Mouse (Mus musculus) kidney, embryonic 14.5 days (tissue): ENCODE data around the gene Ncapg2. TPM values are rescaled to one million over a fixed set of nuclear protein-coding genes. Genes with fewer than 3 reads are reported as not detected.
A peak's percentile ranks its signal among the peaks of the same experiment; 100 is the strongest.

Experiments
- ATAC-seq: fragments of 200-750 bp; cut with Nextera tagmentation; 2 replicates; pipeline ENCODE4 v1.8.0; 2017; ENCODE audit warnings: moderate number of reproducible peaks, mild to moderate bottlenecking, moderate TSS enrichment, moderate library complexity; ENCODE audit not compliant: low FRiP score, low TSS enrichment
- H3K27ac ChIP-seq: fragments of 300-500 bp; sonication (generic); 2 replicates; pipeline ENCODE4 v1.5.1; 2014; ENCODE audit warnings: low read depth, mild to moderate bottlenecking, low read length, moderate library complexity, mixed read lengths
- H3K27me3 ChIP-seq: fragments of 300-500 bp; sonication (generic); 2 replicates; pipeline ENCODE4 v1.6.1; 2014; ENCODE audit warnings: mild to moderate bottlenecking, low read length; ENCODE audit not compliant: control insufficient read depth, insufficient read depth
- H3K36me3 ChIP-seq: fragments of 300-500 bp; sonication (generic); 2 replicates; pipeline ENCODE4 v1.6.1; 2014; ENCODE audit warnings: low read length, mixed read lengths; ENCODE audit not compliant: control insufficient read depth, insufficient read depth
- H3K4me1 ChIP-seq: fragments of 300-500 bp; sonication (generic); 2 replicates; pipeline ENCODE4 v1.6.1; 2014; ENCODE audit warnings: low read length, mixed read lengths; ENCODE audit not compliant: control insufficient read depth, insufficient read depth
- H3K4me2 ChIP-seq: fragments of 300-500 bp; sonication (generic); replicated peaks from 2 replicates; pipeline ENCODE4 v1.6.1; 2014; ENCODE audit warnings: low read depth, mild to moderate bottlenecking, low read length
- H3K4me3 ChIP-seq: fragments of 300-500 bp; sonication (generic); 2 replicates; pipeline ENCODE4 v1.5.1; 2014; ENCODE audit warnings: mild to moderate bottlenecking, low read length
- H3K9ac ChIP-seq: fragments of 300-500 bp; sonication (generic); 2 replicates; pipeline ENCODE4 v1.6.1; 2014; ENCODE audit warnings: low read depth, mild to moderate bottlenecking, low read length, moderate library complexity
- H3K9me3 ChIP-seq: fragments of 300-500 bp; sonication (generic); 2 replicates; pipeline ENCODE4 v1.6.1; 2016; ENCODE audit warnings: low read length; ENCODE audit not compliant: control insufficient read depth
- WGBS: fragments of 180-500 bp; shearing (Covaris S2); extraction: QIAGEN DNeasy Blood & Tissue Kit; methylation state at CpG from one replicate; pipeline ENCODE4 v1.1.7; 2014; 5-methylcytosine and 5-hydroxymethylcytosine counted together
- polyA plus RNA-seq: library from polyadenylated mRNA; unstranded; fragments of >200 nt; fragmentation: Nextera tagmentation; extraction: Ambion mirVana; gene quantifications from 2 replicates; pipeline ENCODE4 v1.2.1, GENCODE M21; 2014

Gene Ncapg2
- polyA plus RNA-seq: 31.8 and 49.5 TPM in 2 replicates

DNA sequence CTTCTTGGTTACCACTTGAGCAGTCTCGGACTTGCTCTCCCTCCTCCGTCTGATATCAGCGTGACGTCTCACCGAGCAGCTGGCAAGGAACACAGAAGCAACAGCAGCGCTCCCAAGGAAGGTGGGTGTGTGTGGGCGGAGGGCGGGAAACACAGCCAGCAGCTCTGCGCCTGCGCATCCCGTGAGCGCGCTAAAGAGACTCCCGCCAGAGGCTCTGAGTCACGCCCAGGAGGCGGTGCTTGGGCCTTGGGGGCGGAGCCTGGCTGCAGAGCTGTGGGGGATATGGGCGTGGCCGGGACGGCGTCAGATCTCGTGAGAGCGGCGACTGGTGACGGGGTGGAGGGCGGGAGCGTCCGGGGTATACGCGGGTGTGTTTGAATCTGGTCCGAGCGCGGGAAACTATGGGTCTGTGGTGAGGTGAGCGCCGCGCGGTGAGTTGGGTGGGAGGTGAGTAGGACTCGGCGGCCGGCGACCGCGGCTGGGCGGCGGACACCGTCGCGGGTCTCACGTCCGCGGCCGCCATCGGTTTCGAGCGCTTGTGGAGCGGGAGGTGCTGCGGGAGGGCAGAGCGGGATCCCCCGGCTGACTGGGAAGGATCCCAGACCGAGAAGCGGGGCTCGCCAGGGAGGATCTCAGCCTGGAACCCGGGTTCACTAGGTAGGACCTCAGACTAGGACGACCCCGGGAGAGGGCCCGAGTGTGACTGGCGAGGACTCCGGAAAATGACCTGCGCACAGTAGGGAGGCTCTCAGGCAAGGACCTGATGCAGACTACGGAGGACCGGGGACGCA is at the start of gene Ncapg2:
Gene Ncapg2, plus strand, starts transcription at position 358 of the 791 bp plus-strand sequence.
- Histone ChIP-seq H3K9ac (peak within 1 kb of the TSS; percentile 86), H3K4me1 (0 out of 2 replicates have a peak, but pooled peaks cover 4% of the 10 kb centered on the region), H3K36me3 (peaks cover 18% of the 10 kb centered on the region; the same call in 1 of the 2 replicates), H3K4me2 (peak within 1 kb of the TSS; percentile 78), H3K27ac (peak within 1 kb of the TSS; percentile 51; the same call in 1 of the 2 replicates), H3K4me3 (peak within 1 kb of the TSS; percentile 84), H3K27me3 (no peaks in the 10 kb centered on the region), H3K9me3 (peaks cover 29% of the 10 kb centered on the region)
- peak; percentile 99 for ATAC-seq
- under 1% methylated on average over 72 of the region's 72 CpGs for WGBS

DNA sequence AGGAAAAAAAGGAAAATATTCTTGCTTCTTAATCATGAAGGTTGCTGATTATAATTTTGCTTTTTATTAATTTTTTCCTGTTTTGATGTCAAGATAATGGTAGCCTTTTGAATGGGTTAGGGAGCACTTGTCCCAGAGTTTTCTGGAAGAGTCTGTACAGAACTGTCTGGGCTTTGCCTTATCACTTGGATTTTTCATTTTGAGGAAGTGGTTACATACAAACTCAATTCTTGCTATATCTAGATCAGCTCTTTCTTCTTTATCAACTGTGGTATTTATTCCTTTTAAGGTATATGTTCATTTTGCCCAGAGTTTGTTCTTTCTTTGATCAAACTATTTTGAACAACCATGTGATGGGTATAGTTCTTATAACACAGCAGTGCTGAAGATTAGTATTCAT is 43.1 kb upstream of the Ncapg2 start:
- Histone ChIP-seq H3K27me3 (no peaks in the 10 kb centered on the region), H3K9me3 (no peaks in the 10 kb centered on the region), H3K9ac (no peak overlapping the region), H3K27ac (no peak overlapping the region), H3K4me1 (no peaks in the 10 kb centered on the region), H3K36me3 (peaks cover 13% of the 10 kb centered on the region), H3K4me2 (no peak overlapping the region), H3K4me3 (no peak overlapping the region)
- ATAC-seq: no peak

DNA sequence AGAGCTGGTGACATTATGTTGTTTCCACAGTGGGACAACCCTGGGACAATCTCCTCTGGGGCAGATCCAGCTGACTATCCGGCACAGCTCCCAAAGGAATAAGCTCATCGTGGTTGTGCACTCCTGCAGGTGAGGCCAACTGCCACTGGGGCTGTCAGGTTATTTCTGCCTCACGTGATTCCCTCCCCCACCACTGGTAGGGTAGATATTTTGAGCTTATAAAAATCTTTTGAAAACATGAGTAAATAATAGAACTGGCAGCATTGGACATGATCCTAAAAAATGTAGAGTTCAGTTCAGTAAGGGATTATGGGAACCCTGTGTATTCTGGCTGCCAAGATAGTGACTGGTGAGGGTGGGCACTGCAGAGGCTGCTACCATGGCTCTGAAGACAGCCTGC is 38.3 kb upstream of the Ncapg2 start:
- no peak overlapping the region for H3K4me2 ChIP-seq
- peaks cover 29% of the 10 kb centered on the region for H3K36me3 ChIP-seq
- no peak overlapping the region for H3K4me3 ChIP-seq
- no peak for ATAC-seq
- 85% methylated on average over 3 of the region's 3 CpGs for WGBS
- H3K4me1 ChIP-seq: no peaks in the 10 kb centered on the region
- H3K9ac ChIP-seq: no peak overlapping the region
- no peaks in the 10 kb centered on the region for H3K27me3 ChIP-seq
- no peak overlapping the region for H3K27ac ChIP-seq
- no peaks in the 10 kb centered on the region for H3K9me3 ChIP-seq

DNA sequence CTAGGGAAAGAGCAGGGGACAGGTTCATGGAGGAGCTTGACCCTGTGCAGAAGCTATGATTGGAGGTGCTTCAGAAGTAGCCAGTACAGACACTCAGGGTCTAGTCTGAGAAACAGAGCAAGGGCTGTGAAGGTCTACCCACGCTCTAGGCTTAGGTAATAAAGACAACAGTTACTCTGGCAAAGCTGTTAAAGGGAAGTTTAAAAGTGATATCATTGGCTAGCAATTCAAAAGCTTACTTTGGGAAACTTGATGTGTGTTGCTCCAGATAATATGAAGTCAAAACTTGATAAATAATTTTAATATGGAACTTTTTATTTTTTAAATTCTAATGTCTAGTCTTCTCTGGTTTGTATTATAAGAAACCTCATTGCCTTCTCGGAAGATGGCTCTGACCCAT is 37.9 kb upstream of the Ncapg2 start:
- H3K4me3 ChIP-seq: no peak overlapping the region
- no peaks in the 10 kb centered on the region for H3K4me1 ChIP-seq
- no peak overlapping the region for H3K27ac ChIP-seq
- no peaks in the 10 kb centered on the region for H3K27me3 ChIP-seq
- no peak for ATAC-seq
- WGBS: 93% methylated on average over 2 of the region's 2 CpGs
- no peaks in the 10 kb centered on the region for H3K9me3 ChIP-seq
- H3K9ac ChIP-seq: no peak overlapping the region
- H3K4me2 ChIP-seq: no peak overlapping the region
- peaks cover 29% of the 10 kb centered on the region for H3K36me3 ChIP-seq

DNA sequence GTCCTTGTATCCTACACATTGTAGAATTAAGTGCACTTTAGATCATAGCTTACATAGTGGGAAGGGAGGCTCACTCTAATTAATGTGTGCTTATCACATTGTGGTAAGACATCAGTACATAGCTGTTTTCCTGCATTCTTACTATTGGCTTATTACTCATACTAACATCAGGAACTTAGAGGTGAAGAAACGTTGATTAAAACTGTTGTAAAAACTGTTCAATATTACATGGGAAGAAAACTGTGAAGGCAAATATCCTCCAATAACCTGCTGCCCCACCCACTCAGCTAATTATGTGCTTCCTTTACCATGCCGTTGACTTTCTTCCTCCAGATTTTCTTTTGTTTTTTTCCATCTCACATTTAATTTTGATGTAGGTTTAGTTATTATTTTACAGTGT is 36.3 kb upstream of the Ncapg2 start:
- 89% methylated on average over 2 of the region's 2 CpGs for WGBS
- no peak for ATAC-seq
- H3K27ac ChIP-seq: no peak overlapping the region
- no peak overlapping the region for H3K4me2 ChIP-seq
- no peaks in the 10 kb centered on the region for H3K27me3 ChIP-seq
- no peaks in the 10 kb centered on the region for H3K9me3 ChIP-seq
- no peak overlapping the region for H3K9ac ChIP-seq
- H3K4me1 ChIP-seq: no peaks in the 10 kb centered on the region
- no peak overlapping the region for H3K4me3 ChIP-seq
- H3K36me3 ChIP-seq: peaks cover 26% of the 10 kb centered on the region

DNA sequence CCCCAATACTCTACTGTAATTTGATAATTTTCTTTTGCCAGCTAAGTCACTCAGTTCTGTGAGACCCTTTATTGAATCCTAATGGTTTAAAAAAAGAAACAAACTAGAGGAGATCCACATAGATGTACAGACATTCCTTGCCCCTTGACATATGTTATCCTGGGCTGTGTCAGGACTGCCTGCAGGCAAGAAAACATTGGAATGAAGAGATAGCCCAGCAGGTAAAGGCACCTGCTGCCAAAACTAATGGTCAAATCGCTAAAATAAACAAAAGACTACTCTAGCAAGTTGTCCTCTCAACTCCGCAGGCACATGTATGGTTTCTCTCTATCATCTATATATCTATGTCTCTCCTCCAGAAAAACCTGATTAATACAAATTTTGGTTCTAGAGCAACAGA is 22.1 kb upstream of the Ncapg2 start:
- H3K27me3 ChIP-seq: no peaks in the 10 kb centered on the region
- no peaks in the 10 kb centered on the region for H3K36me3 ChIP-seq
- H3K4me1 ChIP-seq: no peaks in the 10 kb centered on the region
- no peak for ATAC-seq
- 81% methylated on average over 2 of the region's 2 CpGs for WGBS
- no peak overlapping the region for H3K4me2 ChIP-seq
- H3K27ac ChIP-seq: no peak overlapping the region
- H3K9me3 ChIP-seq: no peaks in the 10 kb centered on the region
- H3K4me3 ChIP-seq: no peak overlapping the region
- H3K9ac ChIP-seq: no peak overlapping the region

DNA sequence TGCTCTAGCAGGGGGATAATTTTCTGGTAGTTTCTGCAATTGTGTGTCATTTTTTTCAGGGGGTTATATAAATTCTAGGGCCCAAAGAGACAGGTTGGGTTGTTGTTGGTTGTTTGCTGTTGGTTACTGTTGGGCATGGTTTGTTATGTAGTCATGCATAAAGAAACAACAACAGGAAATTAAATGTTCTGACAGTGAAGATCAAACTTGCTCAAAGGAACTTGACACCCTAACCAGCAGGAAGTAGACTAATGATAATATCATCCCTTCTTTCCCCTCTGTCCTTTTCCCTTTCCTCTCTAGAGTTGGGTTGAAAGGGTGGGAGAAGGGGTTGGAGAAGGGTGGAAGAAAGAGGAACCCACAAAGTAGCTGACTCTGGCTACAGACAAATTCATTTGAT is 21.2 kb upstream of the Ncapg2 start:
- Histone ChIP-seq H3K9me3 (no peaks in the 10 kb centered on the region), H3K9ac (no peak overlapping the region), H3K27ac (no peak overlapping the region), H3K4me2 (no peak overlapping the region), H3K36me3 (no peaks in the 10 kb centered on the region), H3K4me3 (no peak overlapping the region), H3K4me1 (no peaks in the 10 kb centered on the region), H3K27me3 (no peaks in the 10 kb centered on the region)
- no peak for ATAC-seq

DNA sequence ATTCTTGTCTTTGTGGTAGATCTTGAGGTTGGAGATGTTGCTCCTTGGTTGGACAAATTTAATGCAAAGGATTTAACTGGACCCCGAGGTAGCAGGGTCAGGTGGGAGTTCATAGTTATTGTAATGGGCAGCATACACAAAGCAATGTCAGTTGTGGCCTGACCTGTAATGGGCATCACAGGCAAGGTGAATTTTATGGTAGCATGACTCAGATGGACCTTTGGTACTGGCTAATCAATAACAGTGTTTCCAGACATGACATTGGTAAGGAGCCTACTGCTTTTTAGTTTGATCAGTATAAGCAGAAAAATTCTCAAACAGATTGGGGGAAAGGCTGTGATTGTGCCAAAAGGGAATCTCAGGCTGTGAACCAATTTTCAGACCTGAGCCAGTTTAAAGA is 18.4 kb upstream of the Ncapg2 start:
- H3K27ac ChIP-seq: no peak overlapping the region
- H3K27me3 ChIP-seq: no peaks in the 10 kb centered on the region
- 87% methylated on average over 1 of the region's 1 CpGs for WGBS
- no peak for ATAC-seq
- no peak overlapping the region for H3K4me3 ChIP-seq
- no peak overlapping the region for H3K4me2 ChIP-seq
- no peak overlapping the region for H3K9ac ChIP-seq
- no peaks in the 10 kb centered on the region for H3K9me3 ChIP-seq
- H3K4me1 ChIP-seq: no peaks in the 10 kb centered on the region
- H3K36me3 ChIP-seq: no peaks in the 10 kb centered on the region

DNA sequence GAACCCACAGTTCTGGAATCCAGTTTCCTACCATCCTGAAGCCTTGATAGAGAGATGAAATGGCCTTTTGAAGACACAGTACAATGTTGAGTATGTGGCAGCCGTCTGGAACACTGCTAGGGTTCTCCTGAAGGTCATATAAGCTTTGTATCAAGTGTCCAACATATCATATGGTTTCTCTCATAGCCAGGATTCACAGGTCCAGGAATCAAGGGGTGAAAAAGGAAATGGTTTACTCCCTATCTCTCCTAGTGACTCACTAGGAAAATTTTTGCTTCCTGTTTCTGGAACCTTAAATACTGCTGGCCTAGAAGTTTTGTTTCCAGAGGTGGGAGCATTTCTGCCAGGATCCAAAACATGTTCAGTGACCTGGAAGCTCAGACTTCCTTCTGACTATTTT is 15.3 kb upstream of the Ncapg2 start:
- H3K4me3 ChIP-seq: no peak overlapping the region

More for the DNA sequence above, 15.3 kb upstream of the Ncapg2 start:
- Histone ChIP-seq H3K27ac (no peak overlapping the region), H3K27me3 (no peaks in the 10 kb centered on the region), H3K4me1 (no peaks in the 10 kb centered on the region), H3K4me2 (no peak overlapping the region), H3K36me3 (no peaks in the 10 kb centered on the region), H3K9ac (no peak overlapping the region), H3K9me3 (no peaks in the 10 kb centered on the region)
- ATAC-seq: no peak
- WGBS: 32% methylated on average over 1 of the region's 1 CpGs
